Comparison of ENCODE assay signal across 18 mouse cellular contexts in the genomic region with DNA sequence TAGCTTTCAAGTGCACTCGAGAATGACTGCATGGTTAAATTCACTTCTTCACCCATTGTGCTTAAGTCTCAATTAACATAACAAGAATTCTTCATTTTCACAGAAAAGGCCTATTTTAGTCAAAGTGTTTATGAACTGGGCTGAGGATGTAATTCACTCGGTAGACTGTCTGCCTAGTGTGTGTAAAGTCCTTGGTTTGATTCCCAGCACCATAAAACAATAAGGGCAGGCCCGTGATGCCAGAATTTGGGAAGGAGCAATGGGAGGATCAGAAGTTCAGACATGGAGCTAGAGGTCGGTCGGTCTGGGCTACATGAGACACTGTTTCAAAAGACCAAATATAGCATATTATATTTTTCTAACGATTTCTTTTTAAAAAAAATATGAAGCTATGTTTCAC.
DNase-seq lines count a peak whose midpoint lies in the region; ATAC-seq and TF ChIP-seq lines count a peak whose summit lies in the region.
"Had no signal": no experiment of that assay in that cellular context is flagged by ENCODE, and none has a peak within 500 bp of the region (broad histone marks: within the 10 kb centered on the region; RNA-seq: fewer than 3 reads in every experiment).

No protein-coding gene starts in this region.

- TF ChIP-seq CTCF in midbrain, postnatal 0 days (IDR thresholded peaks at IDR 0.05), result no peak

- H3K36me3 ChIP-seq in midbrain, embryonic 11.5 days (ENCODE audit: control insufficient read depth, insufficient read depth, low read length), result no peaks in the 10 kb centered on the region
- H3K36me3 ChIP-seq in midbrain, postnatal 0 days (ENCODE audit: insufficient read depth, low read length), result no peaks in the 10 kb centered on the region
- H3K36me3 ChIP-seq: G1E had no signal

- no peaks in the 10 kb centered on the region for H3K27me3 ChIP-seq in midbrain, embryonic 11.5 days (ENCODE audit: control insufficient read depth, insufficient read depth, low read length)
- no peaks in the 10 kb centered on the region for H3K27me3 ChIP-seq in midbrain, postnatal 0 days (ENCODE audit: insufficient read depth, low read length)
- H3K27me3 ChIP-seq: CH12.LX, Patski had no signal

- peak; percentile 60 for DNase-seq in midbrain, embryonic 11.5 days (ENCODE audit: low spot score, missing footprints)
- no peak for DNase-seq in midbrain, postnatal 0 days (ENCODE audit: low spot score)
- DNase-seq in adipocyte (ENCODE audit: low spot score), result peak; percentile 59
- DNase-seq in urinary bladder, postnatal 10 days (ENCODE audit: low spot score), result no peak
- DNase-seq: adrenal gland, adult 2 months; adrenal gland, adult 8-10 months; adrenal gland, postnatal 25 days; adrenal gland, postnatal 36 days; B cell, adult 2 months; cerebellum, adult 11 months; cerebellum, adult 11-12 months; cerebellum, adult 18-20 months; cerebellum, adult 2 months had no signal

- no peaks in the 10 kb centered on the region for H3K9me3 ChIP-seq in midbrain, embryonic 11.5 days (ENCODE audit: control insufficient read depth, low read length)
- no peaks in the 10 kb centered on the region for H3K9me3 ChIP-seq in midbrain, postnatal 0 days (ENCODE audit: low read length)
- H3K9me3 ChIP-seq: G1E had no signal

- H3K4me3 ChIP-seq in midbrain, embryonic 11.5 days (ENCODE audit: low read depth, low read length), result no peak overlapping the region
- no peak overlapping the region for H3K4me3 ChIP-seq in midbrain, postnatal 0 days (ENCODE audit: low read depth, low read length)

- no peak overlapping the region for H3K9ac ChIP-seq in midbrain, embryonic 11.5 days (ENCODE audit: low read length)
- H3K9ac ChIP-seq in midbrain, postnatal 0 days (replicated peaks; ENCODE audit: low read length, poor library complexity, severe bottlenecking), result no peak overlapping the region

- no peaks in the 10 kb centered on the region for H3K4me1 ChIP-seq in midbrain, embryonic 11.5 days (ENCODE audit: control insufficient read depth, insufficient read depth, low read length)
- no peaks in the 10 kb centered on the region for H3K4me1 ChIP-seq in midbrain, postnatal 0 days (ENCODE audit: insufficient read depth, low read length)

- ATAC-seq in midbrain, embryonic 11.5 days (ENCODE audit: low FRiP score), result no peak
- no peak for ATAC-seq in midbrain, postnatal 0 days (ENCODE audit: low FRiP score)
- ATAC-seq: activated CD4-positive, CD25-positive, alpha-beta regulatory T cell, adult 4 months; CD4-positive, CD25-positive, alpha-beta regulatory T cell, adult 4 months had no signal

- 85% methylated on average over 6 of the region's 6 CpGs for WGBS in midbrain, embryonic 11.5 days
- 88% methylated on average over 6 of the region's 6 CpGs for WGBS in midbrain, postnatal 0 days

- no peak overlapping the region for H3K4me2 ChIP-seq in midbrain, embryonic 11.5 days
- no peak overlapping the region for H3K4me2 ChIP-seq in midbrain, postnatal 0 days (ENCODE audit: low read depth, low read length, poor library complexity, severe bottlenecking)

- H3K27ac ChIP-seq in midbrain, embryonic 11.5 days (ENCODE audit: low read depth, low read length), result no peak overlapping the region
- H3K27ac ChIP-seq in midbrain, postnatal 0 days (ENCODE audit: low read depth, low read length), result no peak overlapping the region

Comparison
In these comparisons a context has a peak if more than half of its experiments do, and no peak if none do; other contexts are left out.
1. DNase-seq: peak in midbrain, embryonic 11.5 days (single experiment) and adipocyte (single experiment); none in midbrain, postnatal 0 days (single experiment) and urinary bladder, postnatal 10 days (single experiment).